Mouse (Mus musculus): ENCODE measurements around the gene Idh3a.
A peak's percentile ranks its signal among the peaks of the same experiment; 100 is the strongest.

- no peak for TF ChIP-seq CTCF (IDR thresholded peaks at IDR 0.05; ENCODE audit: control insufficient read depth, insufficient read depth, insufficient read length)
- no peak for TF ChIP-seq USF1 (IDR thresholded peaks at IDR 0.05; ENCODE audit: low read depth)
- no peak for TF ChIP-seq FOSL1 (IDR thresholded peaks at IDR 0.05; ENCODE audit: insufficient read depth, low read length, poor library complexity, severe bottlenecking)
- no peak for TF ChIP-seq CEBPB (IDR thresholded peaks at IDR 0.05; ENCODE audit: low read depth)
- TF ChIP-seq MYOD1 (IDR thresholded peaks at IDR 0.05; ENCODE audit: control insufficient read depth, insufficient read length, low read depth): no peak
- peak; percentile 30 for TF ChIP-seq MAX (IDR thresholded peaks at IDR 0.05)
- no peak for TF ChIP-seq MYOG (IDR thresholded peaks at IDR 0.05; ENCODE audit: control insufficient read depth, extremely low read depth, insufficient read length)
Measured at GRCm38 (mm10) chr9:54642149-54642548, 56.0 kb downstream of the Idh3a start.
